Mouse (Mus musculus) erythroblast, embryonic 14.5 days (primary cell): ENCODE measurements around the gene Sult4a1. TPM values are rescaled to one million over a fixed set of nuclear protein-coding genes. Genes with fewer than 3 reads are reported as not detected.

Source experiments
- H3K27me3 ChIP-seq: 2 replicates; pipeline ENCODE4 v1.6.1; 2012; ENCODE audit warnings: inconsistent platforms; ENCODE audit not compliant: control insufficient read depth
- H3K36me3 ChIP-seq: 2 replicates; pipeline ENCODE4 v1.6.1; 2012; ENCODE audit warnings: mild to moderate bottlenecking, inconsistent platforms; ENCODE audit not compliant: control insufficient read depth
- H3K4me1 ChIP-seq: 2 replicates; pipeline ENCODE4 v1.6.1; 2012; ENCODE audit warnings: inconsistent platforms; ENCODE audit not compliant: control insufficient read depth
- H3K4me3 ChIP-seq: replicated peaks from 2 replicates; pipeline ENCODE3; 2012; ENCODE audit warnings: moderate library complexity, mild to moderate bottlenecking, inconsistent platforms
- H3K9me3 ChIP-seq: 2 replicates; pipeline ENCODE4 v1.6.1; 2012; ENCODE audit warnings: low read length, inconsistent platforms, mixed read lengths; ENCODE audit not compliant: control insufficient read depth
- GATA1 ChIP-seq: IDR thresholded peaks from 2 replicates; pipeline ENCODE4 v1.6.1; 2012; ENCODE audit warnings: low read length, inconsistent platforms, mixed read lengths
- TAL1 ChIP-seq: IDR thresholded peaks from 3 replicates; pipeline ENCODE4 v1.6.1; 2012; ENCODE audit warnings: low read length, inconsistent platforms, mixed read lengths
- polyA plus RNA-seq: library from polyadenylated mRNA; stranded (reverse); fragments of >175 nt; gene quantifications from 2 replicates; pipeline ENCODE4 v1.2.3, GENCODE M21; 2012

The Sult4a1 gene
- polyA plus RNA-seq, 1 experiment, result not detected

DNA sequence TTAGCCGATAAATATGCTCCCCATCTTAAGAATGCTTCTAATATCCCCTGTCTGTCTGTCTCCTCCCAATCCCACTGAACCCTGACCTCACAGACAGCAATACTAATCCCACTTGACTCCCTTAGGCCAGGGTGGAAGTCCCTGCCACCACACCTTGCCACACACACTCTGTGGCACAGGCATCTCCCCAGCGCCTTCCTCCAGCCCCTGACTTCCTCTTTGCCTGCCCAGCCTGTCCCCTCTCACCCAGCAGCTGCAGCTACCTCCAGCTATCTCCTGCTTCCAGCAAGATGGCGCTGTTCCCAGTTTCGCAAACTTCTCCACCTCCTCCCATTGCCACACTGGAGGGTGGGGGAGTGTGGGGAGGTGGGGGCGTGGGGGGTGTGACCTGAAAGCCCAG, 21.3 kb upstream of the Sult4a1 start:
- Histone ChIP-seq H3K36me3 (no peaks in the 10 kb centered on the region), H3K9me3 (no peaks in the 10 kb centered on the region), H3K27me3 (no peaks in the 10 kb centered on the region), H3K4me3 (no peak overlapping the region), H3K4me1 (no peaks in the 10 kb centered on the region)
- TF ChIP-seq TAL1, result no peak
- TF ChIP-seq GATA1, result no peak

DNA sequence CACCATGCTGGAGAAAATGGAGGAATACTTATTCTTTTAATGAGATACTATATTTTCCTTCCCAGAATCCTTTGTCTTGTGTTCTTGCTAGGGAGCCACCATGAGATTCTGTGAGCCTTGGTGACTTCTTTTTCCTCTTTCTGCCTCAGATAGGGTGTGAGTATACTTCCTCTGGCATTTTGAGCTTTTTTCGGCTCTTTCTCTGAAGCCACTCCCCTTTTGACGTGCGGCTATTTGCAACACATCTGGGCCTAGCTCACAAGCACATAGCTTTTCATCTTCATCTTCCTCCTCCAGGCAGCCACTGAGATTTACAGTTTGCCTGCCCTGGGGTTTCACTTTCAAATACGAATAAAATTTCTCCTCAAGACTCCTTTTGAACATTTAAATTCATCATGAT, 20.9 kb upstream of the Sult4a1 start:
- no peak overlapping the region for H3K4me3 ChIP-seq
- no peaks in the 10 kb centered on the region for H3K9me3 ChIP-seq
- H3K27me3 ChIP-seq, result no peaks in the 10 kb centered on the region
- H3K36me3 ChIP-seq, result no peaks in the 10 kb centered on the region
- TF ChIP-seq TAL1 (no peak), GATA1 (no peak)
- H3K4me1 ChIP-seq, result no peaks in the 10 kb centered on the region

DNA sequence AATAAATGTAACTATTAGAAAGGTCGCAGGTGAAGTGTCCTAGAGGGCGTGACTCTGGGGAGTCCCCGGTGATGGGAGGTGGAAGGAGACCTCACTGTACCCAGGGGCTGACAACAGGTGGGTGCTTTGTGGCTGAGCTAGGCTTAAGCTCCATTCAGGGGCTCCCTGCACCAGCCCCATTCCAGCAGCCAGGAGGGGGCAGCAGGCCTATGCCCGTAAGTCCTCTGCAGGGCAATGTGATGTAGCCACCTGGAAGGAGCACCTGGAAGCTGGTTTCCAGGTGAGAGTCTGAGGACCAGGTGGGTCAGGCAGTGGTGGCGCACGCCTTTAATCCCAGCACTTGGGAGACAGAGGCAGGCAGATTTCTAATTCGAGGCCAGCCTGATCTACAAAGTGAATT, 18.5 kb upstream of the Sult4a1 start:
- H3K36me3 ChIP-seq, result no peaks in the 10 kb centered on the region
- TF ChIP-seq GATA1 (no peak), TAL1 (no peak)
- H3K4me3 ChIP-seq, result no peak overlapping the region
- no peaks in the 10 kb centered on the region for H3K9me3 ChIP-seq
- no peaks in the 10 kb centered on the region for H3K4me1 ChIP-seq
- H3K27me3 ChIP-seq, result no peaks in the 10 kb centered on the region

- H3K4me3 ChIP-seq, result no peak within 1 kb of the TSS
- no peaks in the 10 kb centered on the region for H3K36me3 ChIP-seq
- no peaks in the 10 kb centered on the region for H3K27me3 ChIP-seq
- no peaks in the 10 kb centered on the region for H3K4me1 ChIP-seq
- no peaks in the 10 kb centered on the region for H3K9me3 ChIP-seq
- no peak for TF ChIP-seq TAL1
- no peak for TF ChIP-seq GATA1
These were observed 17.5 kb upstream of the Sult4a1 start, which contains the start of gene Pnpla5 for GRCm38 (mm10) chr15:84123075-84123474. Gene Pnpla5 (minus strand): TSS chr15:84123175.

GRCm38 (mm10) chr15:84121036-84121435, 15.5 kb upstream of the Sult4a1 start:
- Histone ChIP-seq H3K4me1 (no peaks in the 10 kb centered on the region), H3K4me3 (no peak overlapping the region), H3K9me3 (no peaks in the 10 kb centered on the region), H3K27me3 (no peaks in the 10 kb centered on the region), H3K36me3 (no peaks in the 10 kb centered on the region)
- TF ChIP-seq GATA1, result no peak
- no peak for TF ChIP-seq TAL1

DNA sequence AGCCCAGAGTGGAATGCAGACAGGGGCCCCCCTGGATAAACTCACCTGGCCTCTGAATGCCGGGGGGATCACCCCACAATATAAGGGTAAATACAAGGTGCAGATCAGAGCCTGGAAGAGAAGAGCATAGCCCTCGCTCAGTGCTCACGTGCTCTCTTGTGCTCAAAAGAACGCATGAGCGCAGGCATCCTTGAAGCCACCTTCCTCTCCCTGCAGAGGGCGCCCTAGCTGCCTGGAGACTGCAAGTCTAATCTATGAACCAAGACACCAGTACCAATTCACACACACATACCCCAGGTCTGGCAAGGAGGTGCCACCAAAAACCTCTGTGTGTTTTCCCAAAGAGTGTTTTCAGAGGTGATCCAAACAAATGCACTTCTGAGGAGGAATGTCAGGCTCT, 15.1 kb upstream of the Sult4a1 start:
- no peak for TF ChIP-seq GATA1
- no peak for TF ChIP-seq TAL1
- Histone ChIP-seq H3K4me1 (no peaks in the 10 kb centered on the region), H3K36me3 (no peaks in the 10 kb centered on the region), H3K4me3 (no peak overlapping the region), H3K27me3 (no peaks in the 10 kb centered on the region), H3K9me3 (no peaks in the 10 kb centered on the region)

GRCm38 (mm10) chr15:84116466-84116865, 10.9 kb upstream of the Sult4a1 start:
- Histone ChIP-seq H3K36me3 (no peaks in the 10 kb centered on the region), H3K4me3 (no peak overlapping the region), H3K4me1 (no peaks in the 10 kb centered on the region), H3K27me3 (no peaks in the 10 kb centered on the region), H3K9me3 (no peaks in the 10 kb centered on the region)
- TF ChIP-seq GATA1 (no peak), TAL1 (no peak)

DNA sequence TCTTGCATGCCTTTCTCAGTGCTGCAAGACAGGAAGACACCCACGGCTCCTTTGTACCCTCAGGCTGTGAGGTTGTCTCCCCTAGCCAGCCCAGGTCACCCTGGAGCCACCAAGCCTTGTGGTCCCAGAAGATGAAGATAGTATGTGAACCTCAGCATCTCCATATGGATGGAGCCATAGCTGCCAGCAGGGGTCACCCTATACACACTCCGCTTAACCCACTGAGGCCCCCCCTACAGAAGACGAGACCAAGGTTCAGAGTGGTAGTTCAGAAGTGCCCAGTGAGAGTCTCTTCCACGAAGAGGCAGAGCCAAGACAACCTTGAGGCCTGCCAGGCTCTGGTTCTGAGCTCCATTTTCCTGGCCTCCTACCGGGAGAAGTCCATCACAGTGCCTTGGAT, 10.2 kb upstream of the Sult4a1 start:
- Histone ChIP-seq H3K9me3 (no peaks in the 10 kb centered on the region), H3K4me1 (no peaks in the 10 kb centered on the region), H3K4me3 (no peak overlapping the region), H3K36me3 (no peaks in the 10 kb centered on the region), H3K27me3 (no peaks in the 10 kb centered on the region)
- TF ChIP-seq GATA1 (no peak), TAL1 (no peak)

DNA sequence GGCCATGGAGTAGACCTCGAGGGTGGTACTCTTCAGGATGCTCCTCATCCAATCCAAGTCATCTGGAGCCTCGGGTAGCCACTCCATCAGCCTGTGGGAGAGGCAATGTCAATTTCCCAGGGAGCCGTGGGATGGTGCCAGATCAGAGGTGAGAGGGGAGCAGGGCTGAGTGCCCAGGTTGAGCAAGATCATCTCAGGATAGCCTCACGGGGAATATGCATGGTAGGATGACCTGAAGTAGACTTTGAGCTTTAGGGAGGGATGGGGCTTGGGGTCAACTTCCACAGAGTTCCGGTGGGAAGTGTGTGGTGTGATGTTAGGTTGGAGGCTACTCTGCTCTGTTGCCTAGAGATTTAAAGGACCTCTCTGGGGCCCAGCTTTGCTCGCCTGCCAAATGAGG, 8.3 kb upstream of the Sult4a1 start:
- Histone ChIP-seq H3K27me3 (no peaks in the 10 kb centered on the region), H3K9me3 (no peaks in the 10 kb centered on the region), H3K36me3 (no peaks in the 10 kb centered on the region), H3K4me1 (no peaks in the 10 kb centered on the region), H3K4me3 (no peak overlapping the region)
- TF ChIP-seq GATA1 (no peak), TAL1 (no peak)

DNA sequence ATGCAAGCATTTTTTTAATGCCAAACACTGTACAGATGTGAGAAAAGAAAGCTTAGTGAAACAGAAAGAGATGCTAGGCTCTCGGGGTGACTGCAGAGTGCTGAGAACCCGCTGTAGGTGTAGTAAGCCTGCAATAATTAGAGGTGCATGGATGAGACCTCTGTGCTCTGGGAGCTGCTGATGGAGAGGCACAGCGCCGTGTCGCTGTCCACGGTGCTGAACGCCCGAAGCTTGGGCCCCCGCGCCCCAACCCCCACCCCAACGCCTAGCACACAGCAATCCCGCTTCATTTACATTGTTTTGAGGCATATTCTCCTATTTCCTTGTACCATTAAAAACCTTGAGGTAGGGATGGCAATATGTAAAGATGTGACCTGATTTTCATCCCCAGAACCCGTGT, 3.3 kb upstream of the Sult4a1 start:
- Histone ChIP-seq H3K36me3 (no peaks in the 10 kb centered on the region), H3K9me3 (no peaks in the 10 kb centered on the region), H3K27me3 (peaks cover 28% of the 10 kb centered on the region), H3K4me3 (no peak overlapping the region), H3K4me1 (peaks cover 6% of the 10 kb centered on the region; the same call in 1 of the 2 replicates)
- no peak for TF ChIP-seq TAL1
- TF ChIP-seq GATA1, result no peak
